Mouse (Mus musculus) bone marrow macrophage, adult 2 months (primary cell): ENCODE results near the gene Ralgapa2.

ENCODE experiments used
- CTCF ChIP-seq: IDR thresholded peaks from 2 replicates; pipeline ENCODE4 v1.5.1; 2012; ENCODE audit warnings: low read depth, mild to moderate bottlenecking, low read length, moderate library complexity
- POLR2A ChIP-seq: IDR thresholded peaks from 2 replicates; pipeline ENCODE4 v1.6.1; 2012; ENCODE audit warnings: mild to moderate bottlenecking, low read depth, low read length, borderline replicate concordance

- TF ChIP-seq CTCF = no peak
- no peak for TF ChIP-seq POLR2A
These were observed 18.7 kb downstream of the Ralgapa2 start for GRCm38 (mm10) chr2:146493354-146493946.
